Mouse (Mus musculus) CD4-positive naive resting alpha-beta T cell, adult 76 days (primary cell): Measurements from ENCODE around the gene Sin3a. TPM values are rescaled to one million over a fixed set of nuclear protein-coding genes. Genes with fewer than 3 reads are reported as not detected.

Experiments used
- total RNA-seq: library from RNA; stranded (reverse); gene quantifications from one replicate; pipeline ENCODE4 v1.2.4, GENCODE M21; 2023

The Sin3a gene
- 96.6 TPM for total RNA-seq

GRCm38 (mm10) chr9:57071801-57072351, at the start of gene Sin3a:
Sin3a (plus strand) TSS chr9:57072040.

GRCm38 (mm10) chr9:57130577-57131433, 59.0 kb downstream of the Sin3a start, which contains the start of gene Man2c1:
Man2c1 (plus strand) TSS chr9:57130690.

GRCm38 (mm10) chr9:57148144-57148878, 76.5 kb downstream of the Sin3a start, which contains the start of gene Neil1:
Neil1 (minus strand) TSS chr9:57148305.

DNA sequence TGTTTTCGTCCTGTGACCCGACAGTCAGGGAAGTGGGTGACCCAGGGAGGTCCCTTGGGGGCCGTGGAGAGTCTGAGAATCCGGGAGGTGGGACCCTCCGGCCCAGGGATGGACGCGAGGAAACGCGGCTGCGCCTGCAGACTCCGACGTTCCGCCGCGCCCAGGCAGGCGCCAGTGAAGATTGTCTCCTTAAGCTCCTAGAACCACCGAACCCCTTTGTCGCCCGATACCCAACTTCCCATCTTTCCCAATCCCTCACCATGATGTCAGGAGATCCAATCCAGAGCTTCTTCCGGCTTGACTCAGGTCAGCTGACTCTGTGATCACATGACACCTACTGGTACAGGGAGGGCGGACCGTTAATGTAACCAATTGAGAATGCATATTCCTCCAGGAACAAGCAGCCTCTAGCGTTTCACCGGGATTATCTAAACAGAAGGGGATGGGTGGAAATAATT, 86.2 kb downstream of the Sin3a start, which contains the start of gene Commd4:
TSS of gene Commd4 (minus strand) at position 319 of the 458 bp plus-strand sequence.

Other genes with a start within 250 kb of the Sin3a start
- gene Odf3l1, start 207.4 kb upstream of the Sin3a start, total RNA-seq: not detected
- gene Cspg4, start 207.0 kb upstream of the Sin3a start, total RNA-seq: not detected
- 13.7 TPM for gene Snx33, start 143.7 kb upstream of the Sin3a start, total RNA-seq
- 87.0 TPM for gene Imp3, start 134.6 kb upstream of the Sin3a start, total RNA-seq
- 5.9 TPM for gene Snupn, start 121.2 kb upstream of the Sin3a start, total RNA-seq
- gene Ptpn9, start 77.1 kb upstream of the Sin3a start, total RNA-seq: 14.2 TPM
- gene Man2c1, start 58.6 kb downstream of the Sin3a start, total RNA-seq: 189 TPM
- gene Neil1, start 76.3 kb downstream of the Sin3a start, total RNA-seq: 53.8 TPM
- 87.9 TPM for gene Commd4, start 86.3 kb downstream of the Sin3a start, total RNA-seq
- not detected for gene Trcg1, start 164.5 kb downstream of the Sin3a start, total RNA-seq
- gene 1700017B05Rik, start 190.6 kb downstream of the Sin3a start, total RNA-seq: 123 TPM